14 mouse cellular contexts compared by ENCODE assay signal in the genomic region with DNA sequence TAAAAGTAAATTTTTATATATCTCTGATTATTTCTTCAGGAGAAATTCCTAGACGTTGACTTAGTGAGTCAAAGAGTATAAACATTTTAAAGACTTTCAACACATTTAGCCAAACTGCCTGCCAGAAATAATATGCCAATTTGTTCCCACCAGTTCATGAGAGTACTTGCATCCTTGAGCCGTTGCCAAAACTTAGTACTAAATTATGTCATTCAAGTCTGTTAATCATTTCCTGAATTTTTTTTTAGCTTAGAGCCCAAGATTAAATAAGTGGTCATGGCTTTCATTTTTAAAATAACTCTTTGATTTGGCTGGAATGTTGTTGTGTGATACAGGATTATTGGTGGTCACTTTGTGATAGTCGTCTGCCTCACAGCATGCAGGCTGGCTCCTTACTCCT.
A peak's percentile ranks its signal among the peaks of the same experiment; 100 is the strongest.
DNase-seq lines count a peak whose midpoint lies in the region; ATAC-seq and TF ChIP-seq lines count a peak whose summit lies in the region.
"Had no signal": no experiment of that assay in that cellular context is flagged by ENCODE, and none has a peak within 500 bp of the region (broad histone marks: within the 10 kb centered on the region; RNA-seq: fewer than 3 reads in every experiment).

No protein-coding gene starts in this region.

- 39% methylated on average over 3 of the region's 3 CpGs for WGBS in embryonic facial prominence, embryonic 14.5 days
- 80% methylated on average over 3 of the region's 3 CpGs for WGBS in embryonic facial prominence, embryonic 10.5 days
- WGBS in kidney, postnatal 0 days: 32% methylated on average over 3 of the region's 3 CpGs

- no peak overlapping the region for H3K4me2 ChIP-seq in embryonic facial prominence, embryonic 14.5 days (ENCODE audit: low read depth, low read length)
- no peak overlapping the region for H3K4me2 ChIP-seq in kidney, postnatal 0 days (ENCODE audit: low read length)
- H3K4me2 ChIP-seq: heart, embryonic 11.5 days; midbrain, embryonic 13.5 days; stomach, embryonic 15.5 days had no signal

- no peak for ATAC-seq in embryonic facial prominence, embryonic 14.5 days (ENCODE audit: low read depth)
- no peak for ATAC-seq in kidney, postnatal 0 days (replicated peaks; ENCODE audit: low FRiP score, low read depth)
- ATAC-seq: midbrain, embryonic 13.5 days had no signal

- peak; percentile 71 for DNase-seq in embryonic facial prominence, embryonic 14.5 days (ENCODE audit: low spot score)
- DNase-seq in embryonic facial prominence, embryonic 10.5 days (ENCODE audit: low spot score): no peak
- peak; percentile 70 for DNase-seq in kidney, postnatal 0 days (ENCODE audit: low spot score)
- DNase-seq in kidney, adult 11 months: no peak
- peak; percentile 66 for DNase-seq in fibroblast of lung, adult 2 months (ENCODE audit: low read depth)
- peak; percentile 63 for DNase-seq in lung, postnatal 25 days (ENCODE audit: low spot score)
- DNase-seq in spleen, adult 18-20 months: no peak
- DNase-seq in layer of hippocampus, adult 9-10 months (ENCODE audit: low spot score): no peak
- DNase-seq: adrenal gland, postnatal 10 days; right cerebral cortex, postnatal 4 days; thymus, postnatal 4 days had no signal

- no peaks in the 10 kb centered on the region for H3K9me3 ChIP-seq in embryonic facial prominence, embryonic 14.5 days (ENCODE audit: control insufficient read depth, low read length)
- no peaks in the 10 kb centered on the region for H3K9me3 ChIP-seq in embryonic facial prominence, embryonic 10.5 days
- H3K9me3 ChIP-seq in kidney, postnatal 0 days (replicated peaks; ENCODE audit: low read length): no peaks in the 10 kb centered on the region
- H3K9me3 ChIP-seq: midbrain, embryonic 13.5 days; stomach, embryonic 15.5 days had no signal

- no peaks in the 10 kb centered on the region for H3K27me3 ChIP-seq in embryonic facial prominence, embryonic 14.5 days (replicated peaks; ENCODE audit: control insufficient read depth, insufficient read depth, low read length)
- H3K27me3 ChIP-seq in embryonic facial prominence, embryonic 10.5 days (replicated peaks; ENCODE audit: low read depth, poor library complexity, severe bottlenecking): no peaks in the 10 kb centered on the region
- H3K27me3 ChIP-seq in kidney, postnatal 0 days (ENCODE audit: insufficient read depth, low read length): no peaks in the 10 kb centered on the region
- H3K27me3 ChIP-seq: midbrain, embryonic 13.5 days; stomach, embryonic 15.5 days had no signal

- H3K4me3 ChIP-seq in embryonic facial prominence, embryonic 14.5 days (ENCODE audit: low read depth, low read length): no peak overlapping the region
- no peak overlapping the region for H3K4me3 ChIP-seq in embryonic facial prominence, embryonic 10.5 days
- H3K4me3 ChIP-seq in kidney, postnatal 0 days (replicated peaks; ENCODE audit: low read depth, low read length): no peak overlapping the region
- H3K4me3 ChIP-seq: midbrain, embryonic 13.5 days; stomach, embryonic 15.5 days had no signal

- TF ChIP-seq CTCF in kidney, postnatal 0 days (IDR thresholded peaks at IDR 0.05; ENCODE audit: low read depth): no peak

- no peaks in the 10 kb centered on the region for H3K36me3 ChIP-seq in embryonic facial prominence, embryonic 14.5 days (ENCODE audit: control insufficient read depth, insufficient read depth, low read length)
- peaks cover 18% of the 10 kb centered on the region for H3K36me3 ChIP-seq in embryonic facial prominence, embryonic 10.5 days (replicated peaks)
- H3K36me3 ChIP-seq in kidney, postnatal 0 days (ENCODE audit: insufficient read depth, low read length): no peaks in the 10 kb centered on the region
- H3K36me3 ChIP-seq: stomach, embryonic 15.5 days had no signal

- H3K9ac ChIP-seq in embryonic facial prominence, embryonic 14.5 days (ENCODE audit: low read depth, low read length): no peak overlapping the region
- H3K9ac ChIP-seq in kidney, postnatal 0 days (ENCODE audit: low read depth, low read length): no peak overlapping the region
- H3K9ac ChIP-seq: midbrain, embryonic 13.5 days; stomach, embryonic 15.5 days had no signal

- no peaks in the 10 kb centered on the region for H3K4me1 ChIP-seq in embryonic facial prominence, embryonic 14.5 days (ENCODE audit: control insufficient read depth, insufficient read depth, low read length)
- no peaks in the 10 kb centered on the region for H3K4me1 ChIP-seq in embryonic facial prominence, embryonic 10.5 days
- H3K4me1 ChIP-seq in kidney, postnatal 0 days (replicated peaks; ENCODE audit: insufficient read depth, low read length): no peaks in the 10 kb centered on the region; the same call in 1 of the 2 replicates
- H3K4me1 ChIP-seq: midbrain, embryonic 13.5 days had no signal

- no peak overlapping the region for H3K27ac ChIP-seq in embryonic facial prominence, embryonic 14.5 days (replicated peaks; ENCODE audit: low read depth, low read length)
- H3K27ac ChIP-seq in embryonic facial prominence, embryonic 10.5 days (replicated peaks): no peak overlapping the region
- no peak overlapping the region; the same call in 1 of the 2 replicates for H3K27ac ChIP-seq in kidney, postnatal 0 days
- H3K27ac ChIP-seq: midbrain, embryonic 13.5 days; stomach, embryonic 15.5 days had no signal

Comparison
In these comparisons a context has a peak if more than half of its experiments do, and no peak if none do; other contexts are left out.
1. DNase-seq: peak in embryonic facial prominence, embryonic 14.5 days (single experiment), kidney, postnatal 0 days (single experiment), fibroblast of lung, adult 2 months (single experiment) and lung, postnatal 25 days (single experiment); none in embryonic facial prominence, embryonic 10.5 days (single experiment), kidney, adult 11 months (single experiment), spleen, adult 18-20 months (0 of 2) and layer of hippocampus, adult 9-10 months (single experiment).